Mouse (Mus musculus): ENCODE measurements around the gene Cct8.

- TF ChIP-seq CTCF (IDR thresholded peaks at IDR 0.05; ENCODE audit: extremely low read depth, insufficient read depth, insufficient read length, insufficient replicate concordance) (no peak), POLR2A (IDR thresholded peaks at IDR 0.05; ENCODE audit: low read depth, low read length) (no peak)
Observed at GRCm38 (mm10) chr16:87470579-87470978, 25.1 kb downstream of the Cct8 start.
